Mouse (Mus musculus) C3H10T1/2 (cell line): ENCODE results near the gene Mrgprd. TPM values are rescaled to one million over a fixed set of nuclear protein-coding genes. Genes with fewer than 3 reads are reported as not detected.

ENCODE experiments used
- polyA plus RNA-seq, 2 experiments: library from polyadenylated mRNA; unstranded; fragments of >200 nt; fragmentation: generic; extraction: Trizol; gene quantifications; one replicate each; pipeline ENCODE4 v1.2.1; 2012; ENCODE audit warnings: missing spikeins in 2 of 2

The Mrgprd gene
- under 1 TPM in 1 of 2 experiments, not detected in 1; 0.02 TPM for polyA plus RNA-seq

GRCm38 (mm10) chr7:145314785-145315411, at the start of gene Mrgprd:
TSS of gene Mrgprd (plus strand) at chr7:145314835.

GRCm38 (mm10) chr7:145283487-145284187, 31.0 kb upstream of the Mrgprd start, which contains the start of gene Tpcn2:
TSS of gene Tpcn2 (minus strand) at chr7:145284011.

GRCm38 (mm10) chr7:145300321-145301007, 14.2 kb upstream of the Mrgprd start, which contains the start of gene Mrgprf:
TSS of gene Mrgprf (plus strand) at chr7:145300828.

Other genes with a start within 250 kb of the Mrgprd start
- under 1 TPM; 0.04 to 0.66 TPM for gene 1810010D01Rik, start 106.7 kb upstream of the Mrgprd start, polyA plus RNA-seq
- 10 to 100 TPM in 1 of 2 experiments, 1 to 10 TPM in 1; 3.9 to 11.0 TPM for gene Tpcn2, start 30.8 kb upstream of the Mrgprd start, polyA plus RNA-seq
- 10 to 100 TPM in 1 of 2 experiments, 1 to 10 TPM in 1; 6.3 to 29.6 TPM for gene Mrgprf, start 14.0 kb upstream of the Mrgprd start, polyA plus RNA-seq